Mouse (Mus musculus) neutrophil, adult 83 days (primary cell): ENCODE data around the gene Cadm4. TPM values are rescaled to one million over a fixed set of nuclear protein-coding genes. Genes with fewer than 3 reads are reported as not detected.

ENCODE experiments used
- total RNA-seq, 2 experiments: library from RNA; stranded (reverse); gene quantifications; one replicate each; pipeline ENCODE4 v1.2.4; 2023

The Cadm4 gene
- under 1 TPM in 1 of 2 experiments, not detected in 1; 0.20 TPM for total RNA-seq

GRCm38 (mm10) chr7:24481474-24482207, at the start of gene Cadm4:
Gene Cadm4, plus strand, starts transcription at chr7:24482023.

DNA sequence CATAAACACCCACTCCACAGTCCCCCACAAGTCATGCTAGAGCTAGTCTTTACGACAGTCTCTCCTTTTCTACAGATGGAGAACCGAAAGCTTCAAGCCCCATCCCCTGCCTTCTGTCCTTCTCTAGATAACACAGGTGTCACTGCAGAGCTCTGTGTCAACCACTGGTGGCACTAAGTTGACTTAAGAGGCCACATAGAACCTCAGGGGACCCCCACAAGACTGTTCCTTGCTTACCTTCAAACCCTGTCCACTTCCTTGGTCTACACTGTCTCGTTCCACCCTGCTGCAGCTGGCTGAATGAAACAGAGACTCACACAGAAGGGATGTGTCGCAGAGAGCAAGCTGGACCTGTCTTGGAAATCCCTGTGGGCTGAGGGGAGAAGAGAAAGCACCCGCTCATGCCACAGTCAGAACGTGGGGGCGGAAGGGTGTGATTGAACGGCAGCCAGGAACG, 29.9 kb upstream of the Cadm4 start, which contains the start of gene Irgc1:
Gene Irgc1, minus strand, starts transcription at position 443 of the 457 bp plus-strand sequence.

GRCm38 (mm10) chr7:24462388-24463319, 19.2 kb upstream of the Cadm4 start, which contains the start of gene Plaur:
Gene Plaur, plus strand, starts transcription at chr7:24462484.

DNA sequence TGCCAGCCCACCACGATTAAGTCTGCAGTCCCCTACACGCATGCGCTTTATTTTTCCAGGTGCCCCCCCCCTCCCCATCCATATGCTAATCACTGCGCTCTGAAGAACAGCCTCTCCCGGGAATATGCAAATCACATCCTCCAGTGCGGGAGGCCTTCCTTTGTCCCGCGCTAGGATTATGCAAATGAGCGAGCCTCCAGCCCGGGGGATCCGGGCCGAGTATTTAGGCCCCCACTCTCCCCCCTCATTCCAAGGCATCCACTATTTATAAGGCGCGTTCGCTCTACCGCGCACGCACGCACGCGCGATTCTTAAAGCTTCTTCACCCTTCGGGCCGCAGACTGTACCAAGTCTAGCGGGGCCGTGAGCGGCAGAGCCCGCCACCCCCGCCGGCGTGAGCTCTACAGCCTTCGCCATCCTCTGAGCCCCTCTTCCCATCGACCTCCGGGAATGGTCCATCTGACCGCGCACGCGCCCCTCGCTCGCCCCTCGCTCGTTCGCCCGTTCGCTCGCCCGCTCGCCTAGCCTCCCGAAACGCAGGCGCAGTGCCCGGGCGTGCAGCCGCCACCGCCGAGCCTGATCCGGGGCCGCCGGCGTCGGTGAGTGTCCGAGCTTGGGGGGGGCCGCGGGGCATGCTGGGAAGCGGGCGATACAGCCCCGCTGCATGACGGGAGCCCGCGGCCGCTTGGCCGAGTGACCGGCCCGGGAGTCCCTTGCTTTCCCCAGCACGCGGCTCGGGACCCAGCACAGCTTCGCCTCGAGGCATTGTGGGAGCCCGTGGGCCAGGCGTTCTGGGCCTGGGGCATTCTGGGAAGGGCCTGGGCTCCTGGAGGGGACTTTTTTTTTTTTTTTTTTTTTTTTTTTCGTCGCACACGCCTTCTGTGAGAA, 25.3 kb downstream of the Cadm4 start, which contains the start of gene Zfp428:
Gene Zfp428, plus strand, starts transcription at position 169 of the 888 bp plus-strand sequence.

DNA sequence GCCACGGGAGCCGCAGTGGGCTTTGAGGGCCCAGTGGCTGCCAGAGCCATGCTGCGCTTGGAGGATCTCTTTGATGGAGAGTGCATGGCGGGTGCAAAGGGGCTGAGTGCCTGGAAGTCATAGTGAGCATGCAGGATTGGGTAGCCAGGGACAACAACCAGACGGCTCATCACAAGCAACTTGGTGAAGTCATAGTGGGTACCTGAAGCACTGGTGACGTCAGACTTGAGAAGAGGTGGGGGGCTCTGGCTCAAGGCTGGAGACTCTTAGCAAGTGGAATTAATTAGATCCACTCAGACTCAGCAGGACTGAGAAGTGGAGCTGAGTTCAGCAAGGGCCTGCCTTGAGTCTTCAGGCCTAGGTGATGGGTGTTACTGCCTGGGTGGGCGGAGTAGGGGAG, 30.5 kb downstream of the Cadm4 start, which contains the start of gene AC161166.1:
Gene AC161166.1, minus strand, starts transcription at position 101 of the 400 bp plus-strand sequence.

DNA sequence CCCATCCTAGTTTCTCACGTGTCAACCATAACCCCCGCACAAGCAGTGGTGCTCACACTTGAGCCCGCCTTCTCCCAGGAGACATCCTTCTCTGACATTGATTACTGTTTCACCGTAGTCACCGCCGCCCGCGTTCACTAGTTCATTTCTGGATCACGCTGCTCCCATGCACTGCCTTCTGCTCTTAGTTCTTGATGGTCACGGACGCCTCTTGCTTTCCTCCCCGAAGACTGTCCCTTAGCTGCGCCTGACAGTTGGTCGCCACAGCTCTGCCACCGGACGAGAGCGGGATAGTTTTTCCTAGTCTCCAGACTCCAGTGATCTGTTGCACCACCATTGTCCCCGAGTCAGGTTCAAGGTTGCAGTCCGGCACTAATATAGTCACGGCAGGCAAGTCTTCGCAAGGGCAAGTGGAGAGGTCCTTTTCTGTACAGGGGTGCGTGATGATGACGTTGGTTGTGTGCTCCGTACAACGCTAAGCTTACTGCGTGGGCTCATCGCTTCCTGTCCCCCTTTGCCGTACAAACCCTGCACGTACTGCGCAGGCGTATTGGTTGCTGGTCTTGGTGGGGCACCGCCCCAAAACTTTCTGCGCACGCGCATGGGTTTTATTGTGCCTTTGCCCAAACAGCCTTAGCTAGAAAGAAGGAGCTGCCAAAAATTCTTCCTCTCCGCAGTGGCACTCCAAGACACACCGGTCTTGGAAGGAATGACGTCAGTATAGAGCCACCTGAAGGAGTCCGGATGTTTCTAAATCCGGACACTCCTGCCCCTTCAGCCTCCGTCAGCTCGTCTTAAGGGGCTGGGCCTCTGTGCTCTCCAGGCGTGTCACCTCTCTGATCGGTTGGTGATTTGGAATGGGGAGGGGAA, 48.5 kb downstream of the Cadm4 start, which contains the start of gene Irgq:
Gene Irgq, plus strand, starts transcription at position 628 of the 870 bp plus-strand sequence.

GRCm38 (mm10) chr7:24546068-24546614, 64.3 kb downstream of the Cadm4 start, which contains the start of the genes Pinlyp and Xrcc1:
Gene Pinlyp, minus strand, starts transcription at chr7:24546118.
Gene Xrcc1, plus strand, starts transcription at chr7:24546289.

Other genes with a start within 250 kb of the Cadm4 start
- under 1 TPM; 0.73 to 0.90 TPM for gene Zfp109, start 244.5 kb upstream of the Cadm4 start, total RNA-seq
- gene Zfp108, start 227.2 kb upstream of the Cadm4 start, total RNA-seq, result under 1 TPM in 1 of 2 experiments, not detected in 1; 0.35 TPM
- under 1 TPM; 0.18 to 0.57 TPM for gene Zfp93, start 211.6 kb upstream of the Cadm4 start, total RNA-seq
- gene Zfp61, start 180.8 kb upstream of the Cadm4 start, total RNA-seq, result 1 to 10 TPM; 4.1 to 4.4 TPM
- gene Zfp94, start 165.4 kb upstream of the Cadm4 start, total RNA-seq, result 1 to 10 TPM in 1 of 2 experiments, under 1 TPM in 1; 0.50 to 1.2 TPM
- not detected for gene Tescl, start 148.1 kb upstream of the Cadm4 start, total RNA-seq
- not detected for gene Lypd5, start 132.8 kb upstream of the Cadm4 start, total RNA-seq
- gene Kcnn4, start 111.8 kb upstream of the Cadm4 start, total RNA-seq, result 10 to 100 TPM; 18.0 to 23.3 TPM
- 10 to 100 TPM; 47.5 to 50.1 TPM for gene Smg9, start 82.4 kb upstream of the Cadm4 start, total RNA-seq
- gene Irgc1, start 29.7 kb upstream of the Cadm4 start, total RNA-seq, result 1 to 10 TPM; 1.2 to 1.6 TPM
- gene Plaur, start 19.5 kb upstream of the Cadm4 start, total RNA-seq, result 100 to 1,000 TPM; 869 to 905 TPM
- under 1 TPM; 0.53 to 0.96 TPM for gene Zfp428, start 25.0 kb downstream of the Cadm4 start, total RNA-seq
- not detected for gene AC161166.1, start 30.4 kb downstream of the Cadm4 start, total RNA-seq
- 1 to 10 TPM; 5.8 to 6.4 TPM for gene Irgq, start 48.7 kb downstream of the Cadm4 start, total RNA-seq
- gene Pinlyp, start 64.1 kb downstream of the Cadm4 start, total RNA-seq, result not detected
- gene Xrcc1, start 64.3 kb downstream of the Cadm4 start, total RNA-seq, result 10 to 100 TPM; 33.5 to 34.6 TPM
- gene Ethe1, start 105.5 kb downstream of the Cadm4 start, total RNA-seq, result 10 to 100 TPM; 64.1 to 70.6 TPM
- under 1 TPM in 1 of 2 experiments, not detected in 1; 0.15 TPM for gene Zfp575, start 105.6 kb downstream of the Cadm4 start, total RNA-seq
- 1 to 10 TPM; 6.0 to 6.7 TPM for gene Phldb3, start 128.7 kb downstream of the Cadm4 start, total RNA-seq
- not detected for gene Lypd3, start 154.5 kb downstream of the Cadm4 start, total RNA-seq
- not detected for gene Tex101, start 194.7 kb downstream of the Cadm4 start, total RNA-seq
- 1 to 10 TPM in 1 of 2 experiments, not detected in 1; 1.4 TPM for gene BC049730, start 227.2 kb downstream of the Cadm4 start, total RNA-seq
- 1 to 10 TPM; 7.2 to 7.3 TPM for gene Gm4763, start 244.9 kb downstream of the Cadm4 start, total RNA-seq